Mouse (Mus musculus) MN1 (cell line): ENCODE results near the gene Psmb2.

Experiments
- DNase-seq: peaks from one replicate; pipeline ENCODE4 v3.0.0-alpha.2; 2016; ENCODE audit warnings: low spot score

The Psmb2 gene

DNA sequence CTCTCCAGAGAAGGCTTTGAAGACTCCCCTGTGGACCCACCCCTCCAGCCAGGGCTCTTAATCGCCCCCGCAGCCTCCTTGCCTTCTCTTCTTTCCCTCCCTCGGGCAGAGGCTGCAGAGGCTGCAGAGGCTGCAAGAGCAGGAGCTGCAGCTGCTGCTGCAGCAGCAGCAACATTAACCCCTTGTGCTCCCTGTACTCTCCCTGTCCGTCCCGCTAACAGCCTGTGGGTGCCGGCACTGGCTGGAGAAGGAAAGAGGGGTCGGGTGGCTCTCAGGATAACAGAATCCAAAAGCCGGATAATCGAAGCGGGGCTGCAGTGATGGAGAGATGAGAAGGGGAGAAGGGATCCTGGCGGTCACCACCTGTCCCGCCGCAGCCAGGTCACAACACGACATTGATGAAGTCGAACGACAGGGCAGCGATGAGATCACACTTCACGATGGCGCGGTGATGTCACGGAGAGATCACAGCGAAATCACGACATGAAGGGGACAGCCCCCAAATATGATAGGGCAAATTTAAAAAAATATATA lies 75.2 kb downstream of the Psmb2 start:
- peak; percentile 63 for DNase-seq

DNA sequence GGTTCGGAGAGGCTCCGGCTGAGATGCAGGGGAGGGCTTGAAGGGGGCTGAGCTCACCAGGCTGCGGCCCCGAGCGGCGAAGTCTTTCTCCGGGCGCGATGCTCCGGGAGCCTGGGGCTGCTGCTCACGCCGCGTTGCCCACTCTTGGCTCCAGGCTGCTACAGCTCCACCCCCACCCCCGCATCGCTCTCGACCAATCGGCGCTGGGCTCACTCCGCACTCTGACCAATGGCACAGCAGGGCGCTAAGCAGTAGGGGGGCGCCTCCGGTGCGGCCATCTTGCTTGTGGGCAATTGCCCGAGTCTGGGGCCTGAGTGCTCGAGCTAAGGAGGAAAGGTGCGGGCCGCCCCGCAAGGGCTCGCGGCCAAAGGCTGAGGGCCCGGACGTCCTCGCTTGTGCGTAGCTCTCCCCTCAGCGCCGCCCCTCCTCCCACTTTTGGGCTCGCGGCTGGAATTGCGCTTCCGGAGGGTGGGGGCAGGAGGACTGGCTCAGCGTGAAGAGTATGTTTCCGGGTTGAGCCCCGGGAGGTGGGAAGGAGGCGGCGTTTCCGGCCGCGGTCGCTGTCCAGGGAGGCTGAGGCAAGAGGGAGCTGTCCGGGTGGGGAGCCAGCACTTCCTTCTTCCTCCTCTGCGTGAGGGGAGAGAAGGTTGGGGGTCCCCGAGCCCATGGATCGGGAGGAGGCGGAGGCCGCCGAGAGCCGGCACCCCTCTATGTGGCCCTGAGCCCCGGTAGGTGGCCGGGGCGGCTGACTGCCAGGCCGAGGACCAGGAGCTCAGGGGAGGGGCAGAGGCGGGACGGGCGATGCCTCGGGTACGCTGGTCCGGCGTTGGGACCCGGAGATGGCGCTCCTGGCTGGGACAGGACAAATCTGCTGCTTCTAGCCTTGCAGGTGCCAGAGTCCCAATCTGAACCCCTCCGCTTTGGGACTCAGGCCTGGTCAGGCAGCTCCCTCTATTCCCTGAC lies 76.1 kb downstream of the Psmb2 start, which contains the start of the genes Ncdn and AU040320:
Gene Ncdn (minus strand): TSS at position 171 of the 963 bp plus-strand sequence.
Gene AU040320 (plus strand): TSS at position 277 of the 963 bp plus-strand sequence.
- DNase-seq: peak; percentile 95

DNA sequence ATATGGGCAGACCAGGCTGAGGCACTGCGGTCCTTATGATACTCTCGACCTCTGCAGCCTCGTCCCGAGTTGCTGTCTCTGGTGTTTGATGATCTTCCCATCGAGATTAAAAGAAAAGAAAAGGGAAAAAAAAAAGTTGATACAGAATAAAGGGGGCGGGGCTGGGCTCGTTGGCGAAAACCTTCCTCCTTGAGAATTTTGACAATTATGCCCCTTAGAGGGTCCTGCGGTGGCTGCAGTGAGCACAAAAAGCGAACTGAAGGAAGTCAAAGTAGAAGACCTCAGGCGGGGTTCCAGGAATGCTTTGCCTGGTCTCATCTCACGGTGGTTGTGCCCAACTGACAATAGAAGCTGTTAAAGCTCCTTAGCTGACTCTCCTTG lies 76.8 kb downstream of the Psmb2 start:
- DNase-seq: no peak

DNA sequence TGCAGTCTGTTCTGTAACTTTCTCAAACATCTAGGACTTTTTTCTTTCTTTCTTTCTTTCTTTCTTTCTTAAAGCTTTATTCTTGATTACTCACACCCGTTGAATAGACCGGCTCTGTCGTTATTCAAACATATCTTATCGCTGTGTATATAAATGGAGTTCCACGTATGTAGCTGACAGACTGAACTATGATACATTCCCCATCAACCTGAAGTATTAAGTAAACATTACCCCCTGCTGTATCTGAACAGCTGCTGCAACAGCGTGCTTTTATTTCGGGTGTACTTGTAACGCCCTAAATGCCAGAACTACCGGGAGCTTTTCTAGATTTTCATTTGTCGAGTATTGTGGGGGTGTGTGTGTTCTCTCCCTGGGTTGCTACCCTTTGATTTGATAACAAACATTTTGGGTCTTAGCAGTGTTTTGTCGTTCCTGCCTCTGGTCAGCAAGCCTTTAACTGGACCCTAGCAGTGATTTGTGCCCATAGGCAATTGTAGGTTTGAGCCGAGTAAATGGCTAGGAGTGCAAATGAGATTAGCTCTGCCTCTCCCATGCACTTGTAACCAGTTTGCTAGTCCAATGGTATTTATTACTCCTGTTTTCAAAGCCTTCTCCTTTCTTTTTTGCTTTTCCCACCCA lies 77.4 kb downstream of the Psmb2 start:
- DNase-seq: no peak

DNA sequence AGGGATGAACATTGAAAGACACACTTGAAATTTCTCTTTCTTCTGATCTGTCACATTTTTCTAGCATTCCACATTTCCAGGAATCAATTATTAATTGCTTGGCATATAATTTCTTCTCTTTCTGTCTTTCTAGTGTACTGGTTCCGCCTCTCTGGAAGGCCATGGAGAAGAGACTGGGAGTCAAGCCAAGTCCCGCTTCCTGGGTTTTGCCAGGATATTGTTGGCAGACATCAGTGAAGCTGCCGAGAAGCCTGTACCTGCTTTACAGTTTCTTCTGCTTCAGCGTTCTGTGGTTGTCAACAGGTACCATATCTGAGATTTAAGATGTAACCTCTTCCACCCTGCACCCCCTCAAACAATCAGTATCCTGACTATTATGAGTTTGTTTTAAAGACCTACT lies 79.3 kb downstream of the Psmb2 start:
- DNase-seq: peak; percentile 49

DNA sequence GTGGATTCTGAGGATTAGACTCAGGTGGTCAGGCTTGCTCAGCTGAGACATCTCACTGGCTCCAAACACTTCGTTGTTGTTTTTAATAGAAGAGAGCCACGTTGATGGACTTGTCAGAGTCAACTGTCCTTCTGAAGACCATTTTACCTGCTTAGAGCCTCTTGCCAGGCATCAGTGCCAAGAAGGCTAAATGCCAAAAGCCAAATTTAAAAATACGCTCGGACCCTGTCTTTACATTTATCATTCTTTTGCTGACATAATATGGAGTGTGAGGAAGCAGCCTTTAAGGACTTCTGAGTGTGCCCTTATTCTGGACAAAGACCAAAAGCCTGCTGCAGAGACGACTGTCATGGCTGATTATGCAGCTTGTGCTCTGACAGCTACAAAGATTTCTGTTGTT lies 80.9 kb downstream of the Psmb2 start:
- DNase-seq: no peak
